Mouse (Mus musculus) bone marrow macrophage, adult 2 months (primary cell): Measurements from ENCODE around the gene Eif4g3. TPM values are rescaled to one million over a fixed set of nuclear protein-coding genes. Genes with fewer than 3 reads are reported as not detected.

Experiments
- H3K27ac ChIP-seq: 2 replicates; pipeline ENCODE4 v1.5.1; 2012; ENCODE audit warnings: low read depth, low read length; ENCODE audit not compliant: insufficient read depth
- H3K4me1 ChIP-seq: 2 replicates; pipeline ENCODE4 v1.6.1; 2012; ENCODE audit warnings: low read length; ENCODE audit not compliant: control insufficient read depth, insufficient read depth
- H3K4me3 ChIP-seq: 2 replicates; pipeline ENCODE4 v1.5.1; 2012; ENCODE audit warnings: mild to moderate bottlenecking, low read length, moderate library complexity; ENCODE audit not compliant: insufficient read depth
- CTCF ChIP-seq: IDR thresholded peaks from 2 replicates; pipeline ENCODE4 v1.5.1; 2012; ENCODE audit warnings: low read depth, mild to moderate bottlenecking, low read length, moderate library complexity
- POLR2A ChIP-seq: IDR thresholded peaks from 2 replicates; pipeline ENCODE4 v1.6.1; 2012; ENCODE audit warnings: mild to moderate bottlenecking, low read depth, low read length, borderline replicate concordance
- polyA plus RNA-seq: library from polyadenylated mRNA; stranded (reverse); fragments of >200 nt; gene quantifications from 2 replicates; pipeline ENCODE4 v1.2.4, GENCODE M21; 2012; ENCODE audit not compliant: missing spikeins, insufficient read depth, insufficient read length

Gene Eif4g3
- 74.3 and 74.9 TPM in 2 replicates for polyA plus RNA-seq

- H3K27ac ChIP-seq = peak within 1 kb of the TSS; percentile 86
- TF ChIP-seq CTCF (no peak), POLR2A (no peak)
Observed at GRCm38 (mm10) chr4:137992890-137993289, at the start of gene Eif4g3. Gene Eif4g3, plus strand, starts transcription at chr4:137993022.

GRCm38 (mm10) chr4:137943540-137943939 is 49.3 kb upstream of the Eif4g3 start:
- H3K4me1 ChIP-seq = no peaks in the 10 kb centered on the region
- no peak for TF ChIP-seq CTCF
- no peak overlapping the region for H3K4me3 ChIP-seq
- H3K27ac ChIP-seq = no peak overlapping the region

More at GRCm38 (mm10) chr4:137992890-137993289, at the start of gene Eif4g3:
- peak within 1 kb of the TSS; percentile 98 for H3K4me3 ChIP-seq
- H3K4me1 ChIP-seq = peaks cover 18% of the 10 kb centered on the region

GRCm38 (mm10) chr4:137945376-137945775 is 47.4 kb upstream of the Eif4g3 start:
- Histone ChIP-seq H3K27ac (no peak overlapping the region), H3K4me3 (no peak overlapping the region), H3K4me1 (no peaks in the 10 kb centered on the region)
- peak; percentile 58; the same call in 1 of the 2 replicates for TF ChIP-seq CTCF
- no peak for TF ChIP-seq POLR2A

- TF ChIP-seq CTCF (no peak), POLR2A (no peak)
- H3K27ac ChIP-seq = no peak overlapping the region
- no peaks in the 10 kb centered on the region for H3K4me1 ChIP-seq
- H3K4me3 ChIP-seq = no peak overlapping the region
Observed at GRCm38 (mm10) chr4:137946419-137946818, 46.4 kb upstream of the Eif4g3 start.

DNA sequence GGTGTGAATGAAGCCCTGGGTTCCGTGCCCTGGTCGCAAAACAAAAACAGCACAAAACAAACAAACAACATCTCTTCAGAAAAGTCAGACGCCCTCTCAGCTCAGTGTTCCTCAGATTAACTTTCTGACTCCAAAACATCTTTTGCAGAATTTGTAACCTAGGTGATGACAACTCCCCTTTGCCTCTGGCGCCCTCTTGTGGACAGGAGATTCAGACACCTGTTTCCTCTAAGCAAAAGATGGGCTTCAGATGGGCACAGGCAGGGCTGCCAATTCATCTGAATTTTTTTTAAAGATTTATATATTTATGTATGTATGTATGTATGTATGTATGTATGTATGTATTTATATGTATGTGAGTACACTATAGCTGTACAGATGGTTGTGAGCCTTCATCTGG is 40.0 kb upstream of the Eif4g3 start:
- no peak overlapping the region for H3K27ac ChIP-seq

DNA sequence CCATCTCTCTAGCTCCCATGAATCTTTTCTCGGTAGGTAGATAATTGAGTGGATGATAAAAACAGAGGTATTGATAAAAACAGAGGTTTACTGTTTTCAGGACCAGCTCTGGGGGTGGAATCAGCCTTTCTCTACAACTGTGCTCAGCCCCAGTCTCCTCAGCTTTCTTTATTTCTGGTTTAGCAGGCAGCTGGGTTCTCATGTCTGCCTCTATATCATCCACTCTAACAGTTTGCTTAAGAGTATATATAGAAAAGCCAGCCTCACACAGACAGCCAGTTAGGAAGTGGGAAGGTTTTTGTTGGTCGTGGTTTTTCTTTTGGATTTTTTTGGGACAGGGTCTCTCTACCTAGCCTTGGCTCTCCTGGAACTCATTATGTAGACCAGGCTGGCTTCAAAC is 38.6 kb upstream of the Eif4g3 start:
- H3K4me1 ChIP-seq = peaks cover 7% of the 10 kb centered on the region
- TF ChIP-seq CTCF = no peak
- TF ChIP-seq POLR2A = no peak
- no peak overlapping the region for H3K4me3 ChIP-seq
- H3K27ac ChIP-seq = no peak overlapping the region

More for the DNA sequence above, 40.0 kb upstream of the Eif4g3 start:
- TF ChIP-seq POLR2A (no peak), CTCF (peak; percentile 63; the same call in 1 of the 2 replicates)
- Histone ChIP-seq H3K4me3 (no peak overlapping the region), H3K4me1 (peaks cover 7% of the 10 kb centered on the region)

DNA sequence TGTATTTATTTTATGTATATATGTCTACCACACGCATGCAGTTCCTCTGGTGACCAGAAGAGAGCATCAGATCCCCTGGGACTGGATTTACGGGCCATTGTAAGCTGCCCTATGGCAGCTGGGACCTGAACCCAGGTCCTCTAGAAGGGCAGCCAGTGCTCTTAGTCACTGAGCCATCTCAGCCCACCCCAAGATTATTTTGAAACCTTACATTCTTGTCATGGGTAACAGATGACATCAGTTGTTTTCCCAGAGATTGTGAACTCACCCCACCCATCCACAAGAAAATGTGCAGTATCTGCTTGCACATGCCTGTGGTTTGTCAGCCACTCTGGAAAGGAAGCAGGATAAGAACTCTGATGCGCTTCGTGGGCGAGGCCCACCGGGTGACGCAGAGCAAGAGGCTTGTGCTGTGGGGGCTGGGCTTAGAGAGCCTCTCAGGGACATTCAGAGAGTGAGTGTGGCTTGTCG is 37.9 kb upstream of the Eif4g3 start:
- Histone ChIP-seq H3K27ac (no peak overlapping the region), H3K4me3 (no peak overlapping the region), H3K4me1 (peaks cover 7% of the 10 kb centered on the region)
- TF ChIP-seq CTCF (no peak), POLR2A (no peak)

DNA sequence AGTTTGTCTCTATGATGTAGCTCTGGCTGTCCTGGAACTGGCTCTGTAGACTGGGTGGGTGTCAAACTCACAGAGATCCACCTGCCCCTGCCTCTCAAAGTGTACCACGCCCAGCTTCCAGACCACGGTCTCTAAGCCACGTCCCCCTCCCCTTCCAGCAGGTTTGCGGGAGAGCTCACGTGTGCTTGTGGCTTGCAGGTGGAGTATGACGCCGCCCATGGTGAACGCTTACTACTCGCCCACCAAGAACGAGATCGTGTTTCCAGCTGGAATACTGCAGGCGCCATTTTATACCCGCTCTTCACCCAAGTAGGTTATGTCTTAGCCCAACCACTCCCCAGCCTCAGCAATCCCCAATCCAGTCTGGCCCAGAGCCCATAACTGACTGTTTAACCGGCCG is 36.6 kb upstream of the Eif4g3 start:
- no peak for TF ChIP-seq CTCF
- TF ChIP-seq POLR2A = no peak
- no peak overlapping the region for H3K27ac ChIP-seq
- no peak overlapping the region for H3K4me3 ChIP-seq
- peaks cover 7% of the 10 kb centered on the region for H3K4me1 ChIP-seq

- TF ChIP-seq CTCF = no peak
- TF ChIP-seq POLR2A = no peak
- Histone ChIP-seq H3K4me1 (no peaks in the 10 kb centered on the region), H3K27ac (no peak overlapping the region), H3K4me3 (no peak overlapping the region)
Observed at GRCm38 (mm10) chr4:137959889-137960665, 32.7 kb upstream of the Eif4g3 start.

DNA sequence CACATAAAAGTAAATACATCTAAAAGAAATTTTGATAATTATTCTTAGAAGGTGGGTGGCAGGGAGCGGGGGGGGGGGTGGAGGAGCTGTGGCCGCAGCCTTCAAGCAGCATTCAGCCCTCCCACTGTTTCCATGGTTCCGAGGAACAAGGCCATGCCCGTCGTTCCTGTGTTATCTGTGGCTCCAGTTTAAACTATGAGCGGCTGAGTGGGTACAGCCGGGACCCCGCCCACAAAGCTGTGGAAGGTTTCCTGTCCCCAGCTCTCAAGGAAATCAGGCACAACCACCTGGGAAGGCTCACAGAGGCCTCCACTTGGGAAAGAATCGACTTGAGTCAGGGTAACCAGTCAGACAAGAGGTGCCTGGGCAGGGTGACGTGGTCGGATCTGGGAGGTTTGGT is 32.1 kb upstream of the Eif4g3 start:
- Histone ChIP-seq H3K4me3 (no peak overlapping the region), H3K27ac (no peak overlapping the region), H3K4me1 (no peaks in the 10 kb centered on the region)
- TF ChIP-seq POLR2A = no peak
- TF ChIP-seq CTCF = no peak
